Mouse (Mus musculus): ENCODE results near the gene Mboat2. TPM values are rescaled to one million over a fixed set of nuclear protein-coding genes. Genes with fewer than 3 reads are reported as not detected.

Gene Mboat2
- total RNA-seq, 2 experiments from 2014 or later: 21.5 to 32.8 TPM

DNA sequence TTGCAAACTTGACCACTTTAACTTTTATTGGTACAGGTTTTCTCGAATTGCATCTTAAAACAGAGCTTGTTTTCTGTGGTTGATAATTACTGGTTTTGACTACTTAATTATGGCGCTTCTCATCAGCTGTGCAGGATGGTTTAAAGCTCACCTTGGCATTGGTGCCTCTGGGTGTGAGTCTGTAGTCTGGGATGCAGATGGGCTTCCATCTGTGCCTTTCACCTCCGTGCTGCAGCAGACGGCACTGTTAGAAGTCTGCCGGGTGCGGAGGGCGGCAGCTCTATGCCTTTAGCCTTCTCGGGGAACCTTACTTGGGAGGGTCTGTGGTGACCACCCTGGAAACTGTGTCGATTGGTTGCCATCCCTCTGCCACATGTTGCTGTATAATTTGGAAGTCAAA is 29.8 kb downstream of the Mboat2 start:
- DNase-seq: no peak

DNA sequence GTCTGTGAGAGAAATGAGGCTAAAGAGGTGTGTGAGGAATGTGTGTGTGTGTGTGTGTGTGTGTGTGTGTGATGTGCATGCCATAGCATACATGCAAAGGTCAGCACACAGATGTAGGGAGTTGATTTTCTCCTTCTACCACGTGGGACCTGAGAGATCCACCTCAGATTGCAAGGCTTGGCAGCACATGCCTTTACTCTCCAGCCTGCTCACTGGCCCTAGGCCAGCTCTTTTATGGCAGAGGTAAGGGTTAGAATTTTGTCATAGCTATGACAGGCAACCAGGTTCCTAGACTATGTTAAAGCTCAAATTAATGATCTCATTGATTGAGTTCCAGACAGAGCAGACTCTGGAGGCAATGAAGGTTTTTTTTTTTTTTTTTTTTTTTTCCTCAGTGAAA is 33.1 kb downstream of the Mboat2 start:
- peak in 1 of 2 experiments; percentile 22 for DNase-seq

DNA sequence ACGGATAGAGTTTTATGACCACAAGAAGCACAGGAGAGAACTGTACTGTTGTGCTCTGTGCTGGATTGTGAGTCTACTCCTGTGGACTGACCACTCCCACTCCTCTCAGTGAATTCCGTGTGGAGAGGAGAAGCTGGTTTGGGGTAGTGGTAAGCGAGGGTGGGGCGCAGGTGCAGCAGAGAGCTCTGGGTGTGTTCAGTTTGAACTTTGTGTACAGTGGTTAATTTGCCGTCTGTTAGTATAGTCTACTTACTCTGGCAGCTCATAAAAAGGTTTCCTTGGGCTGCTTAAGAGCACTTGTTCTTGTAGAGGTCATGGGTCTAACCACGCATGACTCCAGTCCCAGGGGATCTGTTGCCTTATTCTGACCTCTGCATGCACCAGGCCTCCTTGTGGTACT is 36.0 kb downstream of the Mboat2 start:
- no peak for DNase-seq

DNA sequence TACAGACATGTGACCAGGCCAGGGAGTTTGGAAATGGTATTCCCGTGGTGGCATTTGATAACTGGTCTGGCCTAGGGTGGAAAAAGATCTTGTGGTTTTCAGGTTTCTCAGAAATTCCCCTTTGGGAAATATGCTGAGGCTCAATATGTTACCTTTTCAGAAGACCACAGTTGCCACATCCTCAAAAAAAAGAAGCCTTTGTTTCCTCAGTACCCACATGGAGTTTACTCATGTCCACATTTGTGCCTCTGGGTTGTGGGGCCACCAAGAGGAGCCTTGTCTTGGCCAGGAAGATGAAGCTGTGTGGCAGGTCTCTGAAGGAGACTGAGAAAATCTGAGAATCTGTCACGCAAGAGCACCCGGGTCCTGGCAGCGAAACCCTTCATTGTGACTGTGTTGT is 38.0 kb downstream of the Mboat2 start:
- DNase-seq: no peak

DNA sequence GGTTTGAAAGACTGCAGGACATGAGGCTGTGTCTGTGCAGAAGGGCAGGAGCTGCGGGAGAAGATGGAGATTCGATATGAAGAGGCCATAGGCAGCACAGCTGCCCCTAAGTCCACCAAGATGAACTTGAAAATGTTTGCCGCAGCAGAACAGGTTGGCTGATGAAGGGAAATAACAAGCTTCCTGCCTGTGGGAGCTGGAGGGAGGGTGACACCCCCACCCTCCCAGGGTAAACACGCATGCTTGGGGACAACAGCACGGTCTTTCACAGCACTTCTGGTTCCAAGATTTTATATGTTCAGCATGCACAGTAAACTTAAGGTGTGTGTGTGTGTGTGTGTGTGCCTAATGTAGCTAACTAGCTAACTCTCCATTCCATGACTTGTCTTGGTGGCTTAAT is 38.6 kb downstream of the Mboat2 start:
- no peak for DNase-seq

DNA sequence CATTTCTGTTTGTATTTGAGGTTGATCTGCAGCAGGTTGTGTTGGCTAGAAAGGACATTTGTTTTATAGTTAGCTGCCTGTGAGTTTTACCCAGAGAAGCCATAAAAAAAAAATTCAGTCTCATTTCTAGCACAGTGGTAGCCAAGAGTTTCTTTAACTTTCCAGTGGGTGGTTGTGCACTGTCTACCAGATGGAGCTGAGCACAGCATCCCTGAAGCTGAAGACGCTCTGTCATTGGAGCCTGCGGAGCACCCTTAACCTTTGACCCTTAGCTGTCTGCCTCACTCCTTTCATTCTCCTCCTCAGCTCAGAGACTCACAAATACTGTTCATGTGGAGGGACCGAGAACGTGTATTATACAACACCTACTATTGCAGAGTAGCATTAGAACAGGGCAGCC is 40.2 kb downstream of the Mboat2 start:
- DNase-seq: no peak

DNA sequence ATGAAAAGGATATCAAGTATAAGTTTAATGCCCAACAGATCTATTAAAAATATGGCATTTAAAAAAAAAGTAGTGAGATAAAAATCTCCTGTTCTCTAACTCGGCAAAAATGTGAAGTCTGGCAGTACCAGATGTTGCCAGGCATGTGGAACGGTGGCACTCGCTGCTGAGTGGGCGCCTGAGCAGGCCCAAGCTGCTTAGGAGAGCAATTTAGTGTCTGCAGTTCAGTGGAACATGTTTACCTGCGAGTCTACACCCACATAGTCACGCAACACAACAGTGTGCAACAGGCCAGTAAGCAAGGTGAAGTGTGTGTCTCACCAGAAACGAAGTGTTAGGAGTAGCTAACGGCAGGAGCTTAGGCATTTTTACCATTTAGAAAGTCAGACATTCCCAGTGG is 41.6 kb downstream of the Mboat2 start:
- no peak for DNase-seq

DNA sequence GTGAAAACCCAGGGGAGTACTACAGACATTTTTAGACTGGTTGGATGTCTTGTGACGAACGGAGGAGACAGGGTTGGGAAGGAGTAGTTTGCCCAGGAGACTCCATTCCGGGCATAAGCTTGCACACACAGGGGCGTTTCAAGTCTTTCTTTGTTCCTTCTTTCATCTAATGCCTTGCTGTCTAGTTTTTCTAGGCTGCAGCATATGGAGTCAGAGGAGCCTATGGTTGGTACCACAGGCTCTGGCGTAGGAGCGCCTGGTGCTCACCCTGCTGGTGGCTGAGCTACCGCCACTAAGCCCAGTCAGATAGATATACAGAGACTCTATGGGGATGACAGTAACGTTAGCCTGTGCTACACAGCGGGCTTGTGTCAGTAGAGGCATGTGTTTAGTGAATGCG is 42.0 kb downstream of the Mboat2 start:
- DNase-seq: no peak

DNA sequence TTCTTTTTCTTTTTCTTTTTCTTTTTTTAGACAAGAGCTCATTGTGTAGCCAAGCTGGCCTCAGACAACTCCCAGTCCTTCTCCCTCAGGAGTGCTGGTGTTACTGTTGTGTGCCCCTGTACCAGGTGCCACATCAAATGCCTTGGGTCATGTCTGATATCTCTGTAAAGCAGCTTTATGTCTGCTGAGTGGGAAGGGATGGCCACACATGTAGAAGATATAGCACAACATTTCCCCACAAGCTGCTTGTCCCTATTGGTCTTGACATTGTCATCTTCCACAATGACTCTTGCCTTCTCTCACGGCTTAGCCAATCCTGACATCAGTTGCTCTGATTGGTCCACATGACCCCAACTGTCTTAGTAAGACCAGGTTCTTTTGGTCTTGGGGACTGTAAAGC is 45.2 kb downstream of the Mboat2 start:
- no peak for DNase-seq

DNA sequence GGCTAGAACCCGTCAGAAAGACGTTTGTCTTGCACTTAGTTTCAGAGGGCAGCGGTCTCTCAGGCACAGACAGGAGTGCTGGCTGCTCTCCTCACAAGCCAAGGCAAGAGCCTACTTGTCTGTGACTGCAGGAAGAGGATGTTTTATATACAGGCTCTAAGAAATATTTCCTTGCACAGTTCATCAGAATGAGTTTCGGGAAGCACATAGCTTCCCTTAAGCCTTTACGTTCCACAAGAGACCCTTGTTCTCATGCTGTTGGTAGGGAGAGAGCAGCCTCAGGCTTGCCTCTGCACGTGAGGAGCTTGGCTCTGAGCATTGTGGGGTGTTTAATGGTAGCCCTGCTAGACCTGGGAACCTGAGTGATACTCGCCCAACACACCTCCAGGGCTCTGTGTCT is 46.6 kb downstream of the Mboat2 start:
- DNase-seq: no peak

DNA sequence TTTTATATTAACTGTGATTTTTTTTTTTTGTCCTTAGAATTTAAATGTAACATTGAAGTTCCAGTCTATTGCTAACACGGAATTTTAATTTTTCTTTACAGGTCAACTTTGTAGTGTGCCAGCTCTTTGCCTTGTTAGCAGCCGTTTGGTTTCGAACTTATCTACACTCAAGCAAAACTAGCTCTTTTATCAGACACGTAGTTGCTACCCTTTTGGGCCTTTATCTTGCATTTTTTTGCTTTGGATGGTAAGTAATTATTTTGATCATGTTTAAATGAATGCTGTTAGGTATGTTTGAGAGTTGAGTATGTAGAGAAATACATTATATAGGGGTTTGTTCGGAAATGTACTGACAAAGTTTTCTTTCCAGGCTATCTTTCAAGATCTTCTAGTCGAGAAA is 47.4 kb downstream of the Mboat2 start:
- DNase-seq: no peak

DNA sequence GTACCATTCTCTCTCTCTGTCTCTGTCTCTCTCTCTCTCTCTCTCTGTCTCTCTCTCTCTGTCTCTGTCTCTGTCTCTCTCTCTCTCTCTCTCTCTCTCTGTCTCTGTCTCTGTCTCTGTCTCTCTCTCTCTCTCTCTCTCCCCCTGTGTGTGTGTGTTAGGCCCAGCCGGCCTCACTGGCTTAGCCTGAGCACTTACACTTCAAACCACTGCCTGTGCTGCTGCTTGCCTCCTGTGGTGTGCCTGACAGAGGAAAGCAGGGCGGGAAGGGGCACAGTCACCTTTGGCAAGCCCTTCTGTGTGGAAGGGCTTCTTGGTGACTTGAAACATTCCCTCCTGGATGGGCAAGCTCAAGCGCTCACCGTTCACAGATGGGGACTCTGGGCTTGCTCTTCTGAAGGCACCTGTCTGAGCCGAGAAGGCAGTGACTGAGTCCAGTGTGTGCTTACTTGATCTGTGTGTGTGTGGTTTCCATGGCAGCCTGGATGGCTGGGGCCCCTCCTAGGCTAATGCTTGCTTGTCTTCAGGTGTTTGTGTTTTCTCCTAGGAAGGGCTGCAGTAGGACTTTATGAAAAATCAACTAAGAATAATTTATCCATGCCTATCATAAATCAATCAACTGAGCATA is 48.2 kb downstream of the Mboat2 start:
- no peak for DNase-seq

DNA sequence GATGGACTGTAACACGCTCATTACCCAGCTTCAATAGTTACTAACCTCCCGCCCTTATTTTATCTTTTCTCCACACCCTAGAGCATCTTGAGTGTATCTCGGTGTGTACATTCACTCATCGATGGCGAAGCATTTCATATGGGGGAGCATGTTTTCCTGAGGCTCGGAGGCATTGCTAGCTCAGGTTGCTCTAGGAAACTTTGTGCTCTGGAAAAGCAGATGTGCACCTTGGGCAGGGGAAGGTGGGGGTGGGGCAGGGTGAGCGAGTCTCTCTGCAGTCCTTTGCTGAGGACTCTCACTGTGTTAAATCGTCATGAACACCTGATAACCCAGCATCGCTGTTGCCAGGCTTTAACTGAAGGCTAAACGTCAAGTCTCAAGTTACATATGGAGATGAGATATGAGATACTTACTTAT is 48.9 kb downstream of the Mboat2 start:
- no peak for DNase-seq

DNA sequence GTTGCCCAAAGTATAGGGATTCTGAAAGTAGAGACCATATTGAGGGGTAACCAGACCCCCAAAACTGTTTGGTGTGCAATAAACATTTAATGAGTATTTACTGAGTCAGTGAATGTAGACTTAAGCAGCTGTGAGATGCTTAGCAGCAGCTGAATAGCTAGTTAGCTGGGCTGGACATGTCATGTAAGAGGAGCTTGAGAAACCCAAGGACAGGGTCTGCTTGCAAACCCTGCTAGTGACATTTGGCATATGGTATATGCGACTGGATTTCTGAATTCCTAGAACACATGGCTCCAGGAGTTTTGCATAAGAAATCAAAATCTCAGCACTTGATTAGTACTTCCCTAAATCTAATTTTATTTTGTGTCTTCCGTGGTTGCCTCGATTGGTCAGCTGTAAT is 52.6 kb downstream of the Mboat2 start:
- no peak for DNase-seq

DNA sequence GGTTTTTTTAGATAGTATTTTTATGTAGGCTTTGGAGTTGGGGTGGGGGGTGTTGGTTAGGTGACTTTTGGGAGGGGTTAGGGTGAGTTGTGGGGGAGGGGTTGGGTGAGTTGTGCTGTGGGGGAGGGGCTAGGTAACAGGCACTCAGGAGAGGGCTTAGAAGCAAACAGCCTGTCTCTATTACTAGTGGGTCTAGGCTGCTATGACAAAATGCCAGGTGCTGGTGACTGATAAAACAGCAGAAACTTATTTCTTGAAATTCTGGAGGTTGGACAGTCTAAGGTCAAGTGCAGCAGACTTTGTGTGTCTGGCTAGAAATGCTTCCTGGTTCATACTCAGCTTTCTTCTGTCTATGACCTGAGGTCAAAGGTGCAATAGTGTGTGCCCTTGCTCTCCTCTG is 56.1 kb downstream of the Mboat2 start:
- no peak for DNase-seq

DNA sequence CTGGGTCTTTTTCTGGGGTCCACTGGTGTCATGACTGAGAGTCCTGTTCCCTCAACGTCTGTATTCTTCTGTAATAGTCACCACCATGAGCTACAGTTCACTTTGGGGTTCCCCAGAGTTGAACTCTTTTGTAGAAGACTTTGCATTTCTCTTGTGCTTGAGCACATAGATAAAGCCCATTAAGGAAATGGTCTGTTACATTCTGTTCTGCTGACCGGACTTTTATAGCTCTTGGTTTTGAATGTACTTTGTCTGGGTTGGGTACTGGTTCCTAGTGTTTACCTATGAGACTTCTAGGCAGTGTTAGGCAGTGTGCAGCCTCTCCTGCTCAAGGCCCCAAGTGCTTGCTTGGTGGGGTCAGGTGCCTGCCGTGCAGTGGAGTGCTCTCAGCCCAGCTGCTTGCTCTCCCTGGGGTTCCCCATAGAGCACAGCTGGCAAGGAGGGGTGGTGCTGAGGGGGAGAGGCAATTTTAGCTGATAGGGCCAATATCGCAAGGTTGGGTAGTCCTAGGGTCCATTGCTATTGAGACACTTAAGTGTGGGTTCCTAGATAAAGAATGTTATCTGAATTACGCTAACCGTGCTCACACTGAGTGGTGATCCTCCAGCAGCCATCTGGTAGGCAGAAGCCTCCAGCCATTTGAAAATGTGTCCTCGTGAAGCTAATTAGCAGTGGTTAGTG is 58.8 kb downstream of the Mboat2 start:
- DNase-seq: no peak

DNA sequence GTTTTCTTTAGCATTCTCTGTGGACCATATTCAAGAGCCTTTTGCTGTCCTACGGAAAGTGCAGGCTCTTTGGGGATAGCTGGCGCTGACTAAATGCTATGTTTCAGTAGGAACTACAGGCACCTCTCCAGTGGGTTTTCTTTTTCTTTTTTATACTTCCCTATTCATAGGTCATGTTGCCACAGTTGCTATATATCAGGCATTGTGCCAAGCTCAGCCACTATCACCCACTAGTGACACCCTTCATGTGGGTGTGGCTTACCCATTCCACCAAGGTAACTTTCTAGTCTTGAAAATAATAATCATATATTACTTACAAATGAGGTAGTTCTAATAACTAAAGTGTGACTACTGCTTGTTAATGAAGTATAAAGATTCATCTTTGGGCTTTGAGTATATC is 59.5 kb downstream of the Mboat2 start:
- no peak for DNase-seq

DNA sequence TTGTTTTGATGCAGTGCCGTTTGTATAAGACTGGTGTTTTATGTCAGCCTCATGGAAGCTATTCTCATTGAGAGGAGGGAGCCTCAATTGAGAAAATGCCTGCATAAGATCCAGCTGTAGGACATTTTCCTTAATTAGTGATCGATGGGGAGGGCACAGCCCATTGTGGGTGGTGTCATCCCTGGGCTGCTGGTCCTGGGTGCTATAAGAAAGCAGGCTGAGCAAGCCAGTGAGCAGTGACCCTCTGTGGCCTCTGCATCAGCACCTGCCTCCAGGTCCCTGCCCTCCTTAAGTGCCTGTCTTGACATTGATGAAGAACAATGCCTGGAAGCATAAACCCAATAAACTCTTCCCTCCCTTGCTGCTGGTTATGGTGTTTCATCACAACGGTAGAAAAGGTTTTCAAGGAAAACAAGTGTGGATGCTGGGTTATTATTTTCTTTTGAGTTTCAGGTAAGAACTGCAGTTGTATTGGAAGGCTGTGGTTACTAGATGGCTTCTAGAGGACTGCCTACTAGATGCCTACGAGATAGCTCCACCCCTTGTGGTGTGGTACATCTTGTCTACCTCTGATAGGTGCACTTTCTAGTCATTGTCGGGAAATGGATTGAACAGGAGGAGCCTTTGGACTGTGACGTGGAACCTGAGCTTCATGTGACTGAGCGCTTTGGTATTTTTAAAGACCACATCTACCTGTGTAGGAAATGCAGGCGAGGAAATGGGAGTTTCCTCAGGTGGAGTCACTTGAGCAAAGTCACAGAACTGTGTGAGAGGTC is 60.2 kb downstream of the Mboat2 start:
- DNase-seq: no peak

DNA sequence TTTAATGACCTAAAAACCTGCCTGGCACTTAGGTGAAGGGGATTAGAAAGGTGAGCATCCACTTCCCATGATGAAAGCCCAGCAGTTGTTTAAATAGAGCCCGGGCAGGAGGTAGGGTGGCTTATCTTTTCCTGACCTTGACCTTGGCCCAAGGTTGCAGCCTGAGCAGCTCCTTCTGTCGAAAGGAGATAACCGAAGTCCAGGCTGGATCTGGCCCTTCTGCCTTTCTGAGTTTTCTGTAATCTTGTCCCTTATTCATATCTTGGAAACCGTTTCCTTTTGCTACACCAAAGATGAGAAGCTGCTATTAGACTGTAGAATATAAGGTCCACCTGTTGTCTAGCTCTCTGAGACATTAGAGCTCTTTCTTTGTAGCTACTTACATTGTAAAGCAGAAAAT is 61.9 kb downstream of the Mboat2 start:
- no peak for DNase-seq

DNA sequence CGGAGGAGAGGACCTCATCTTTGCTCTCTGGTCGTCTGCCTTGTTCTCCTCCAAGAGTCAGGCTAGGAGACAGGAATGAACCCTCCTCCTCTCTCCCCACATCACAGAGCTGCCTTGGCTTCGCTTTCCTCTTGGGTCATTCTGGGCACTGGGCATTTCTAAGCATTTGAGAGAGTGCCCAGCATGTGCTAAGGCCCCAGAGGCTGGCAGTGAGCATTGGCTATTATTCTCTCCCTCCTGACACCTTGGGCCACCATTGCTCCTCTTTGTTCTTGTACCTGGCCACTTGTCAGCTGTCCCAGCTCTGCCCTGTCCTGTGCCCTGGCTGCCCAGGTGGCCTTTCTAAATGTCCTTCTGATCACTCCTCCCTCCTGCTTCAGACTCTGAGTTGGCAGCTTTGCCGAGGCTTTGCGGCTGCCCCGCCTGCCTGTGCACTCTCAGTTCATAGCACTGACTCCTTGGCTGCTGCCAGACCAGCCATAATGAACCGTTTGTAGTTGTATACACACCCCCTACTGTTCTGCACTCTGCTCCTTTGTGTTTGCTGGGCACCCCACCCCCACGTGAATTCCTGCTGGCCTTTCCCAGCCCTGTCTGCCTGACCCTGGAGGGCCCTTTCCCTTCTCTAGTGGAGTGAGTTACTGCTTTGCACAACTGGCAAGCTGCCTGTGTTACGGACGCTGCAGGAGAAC is 63.2 kb downstream of the Mboat2 start:
- DNase-seq: peak; percentile 49 to 56

DNA sequence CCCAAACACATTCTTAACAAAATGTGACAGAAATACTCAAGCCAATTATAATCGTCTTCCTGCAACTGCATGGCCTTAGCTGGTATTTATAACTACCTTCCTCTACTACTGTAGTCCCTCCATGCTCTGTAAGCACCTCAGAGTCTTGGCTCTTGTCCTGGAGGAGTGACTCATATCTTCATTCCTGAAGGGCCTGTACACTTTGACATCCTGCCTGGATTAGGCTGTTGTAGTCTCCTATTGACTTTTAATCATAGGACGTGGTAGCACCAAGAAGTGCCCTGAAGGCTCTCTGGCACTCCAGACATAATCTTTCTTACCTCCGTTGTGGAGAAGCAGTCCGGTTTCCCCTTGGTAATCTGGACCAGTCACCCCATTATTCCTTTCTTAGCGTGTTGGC is 64.7 kb downstream of the Mboat2 start:
- peak; percentile 39 to 62 for DNase-seq

DNA sequence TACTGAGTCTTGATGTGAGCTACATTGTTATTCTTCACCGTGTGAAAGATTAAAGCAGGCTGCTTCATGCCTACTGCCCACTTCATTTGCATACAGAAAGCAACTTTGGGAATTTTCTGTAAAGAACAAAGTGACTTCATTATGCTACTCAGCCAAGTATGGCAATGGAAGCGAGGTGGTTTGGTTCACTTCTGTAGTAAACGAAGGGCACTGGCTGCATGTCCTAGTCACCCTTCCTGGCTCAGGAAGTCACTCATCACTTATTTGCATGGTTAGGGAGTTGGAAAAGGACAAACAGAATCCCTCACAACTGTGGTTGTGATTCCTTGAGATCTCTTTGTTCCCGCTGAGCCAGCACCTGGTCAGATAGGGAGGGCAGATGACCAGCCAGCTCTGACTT is 66.7 kb downstream of the Mboat2 start:
- DNase-seq: no peak

DNA sequence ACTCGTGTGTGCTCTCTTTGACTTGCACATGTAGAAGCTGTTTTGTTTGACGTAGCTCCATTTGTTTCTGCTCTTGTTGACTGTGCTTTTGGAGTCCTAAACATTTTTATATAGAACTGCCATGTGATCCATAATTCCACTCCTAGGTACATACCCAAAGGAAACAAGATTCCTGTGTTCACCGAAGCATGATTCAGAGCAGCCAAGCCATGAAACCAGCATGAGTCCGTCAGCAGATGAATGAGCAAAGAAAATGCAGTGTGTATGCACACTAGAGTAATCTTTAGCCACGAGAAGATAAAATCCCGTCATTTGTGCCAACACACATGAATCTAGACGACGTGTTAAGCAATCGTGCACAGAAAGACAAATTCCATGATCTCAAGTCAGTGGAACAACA is 67.5 kb downstream of the Mboat2 start:
- DNase-seq: no peak
